In genomic region chr7:129987713-129988112, GRCm38 (mm10) we compare ENCODE assay signal across 26 mouse cellular contexts.
DNase-seq lines count a peak whose midpoint lies in the region; ATAC-seq and TF ChIP-seq lines count a peak whose summit lies in the region.
"Had no signal": no experiment of that assay in that cellular context is flagged by ENCODE, and none has a peak within 500 bp of the region (broad histone marks: within the 10 kb centered on the region; RNA-seq: fewer than 3 reads in every experiment).

No protein-coding gene starts in this region.

- H3K9me3 ChIP-seq in forebrain, embryonic 13.5 days (replicated peaks), result no peaks in the 10 kb centered on the region
- H3K9me3 ChIP-seq in forebrain, embryonic 12.5 days, result no peaks in the 10 kb centered on the region
- H3K9me3 ChIP-seq in lung, embryonic 16.5 days (ENCODE audit: control insufficient read depth, low read length), result no peaks in the 10 kb centered on the region
- H3K9me3 ChIP-seq: hindbrain, embryonic 12.5 days; kidney, embryonic 15.5 days; limb, embryonic 12.5 days; midbrain, embryonic 15.5 days; neural tube, embryonic 13.5 days had no signal

- H3K36me3 ChIP-seq in forebrain, embryonic 13.5 days (ENCODE audit: poor library complexity, severe bottlenecking), result no peaks in the 10 kb centered on the region
- no peaks in the 10 kb centered on the region for H3K36me3 ChIP-seq in forebrain, embryonic 12.5 days (replicated peaks)
- H3K36me3 ChIP-seq in lung, embryonic 16.5 days (ENCODE audit: control insufficient read depth, insufficient read depth, low read length), result no peaks in the 10 kb centered on the region
- H3K36me3 ChIP-seq: hindbrain, embryonic 12.5 days; kidney, embryonic 15.5 days; limb, embryonic 12.5 days; midbrain, embryonic 15.5 days; neural tube, embryonic 13.5 days had no signal

- peaks cover 12% of the 10 kb centered on the region for H3K4me1 ChIP-seq in forebrain, embryonic 13.5 days
- H3K4me1 ChIP-seq in forebrain, embryonic 12.5 days, result peaks cover 14% of the 10 kb centered on the region
- H3K4me1 ChIP-seq in lung, embryonic 16.5 days (replicated peaks; ENCODE audit: control insufficient read depth, insufficient read depth, low read length), result peaks cover 25% of the 10 kb centered on the region
- peaks cover 7% of the 10 kb centered on the region for H3K4me1 ChIP-seq in lung, adult 2 months (ENCODE audit: control insufficient read depth, insufficient read depth, low read length)

- H3K27me3 ChIP-seq in forebrain, embryonic 13.5 days, result no peaks in the 10 kb centered on the region
- no peaks in the 10 kb centered on the region for H3K27me3 ChIP-seq in forebrain, embryonic 12.5 days
- no peaks in the 10 kb centered on the region for H3K27me3 ChIP-seq in lung, embryonic 16.5 days (ENCODE audit: control insufficient read depth, insufficient read depth, low read depth, low read length)
- H3K27me3 ChIP-seq: hindbrain, embryonic 12.5 days; kidney, embryonic 15.5 days; limb, embryonic 12.5 days; midbrain, embryonic 15.5 days; neural tube, embryonic 13.5 days; Patski had no signal

- 46% methylated on average over 4 of the region's 4 CpGs for WGBS in forebrain, embryonic 13.5 days
- 57% methylated on average over 4 of the region's 4 CpGs for WGBS in forebrain, embryonic 12.5 days
- 42% methylated on average over 4 of the region's 4 CpGs for WGBS in lung, embryonic 16.5 days
- WGBS in lung, adult 2 months, result 39% methylated on average over 4 of the region's 4 CpGs

- DNase-seq in lung, adult 2 months, result no peak
- DNase-seq in brain, embryonic 14.5 days (ENCODE audit: low read depth), result peak; percentile 67
- DNase-seq in heart, adult 8-10 months (ENCODE audit: low spot score), result no peak
- no peak for DNase-seq in embryo, embryonic 9.5 days (ENCODE audit: extremely low spot score)
- DNase-seq: cerebellum, adult 8-10 months; gastrocnemius, postnatal 25 days; heart, adult 2 months; kidney, postnatal 36 days; layer of hippocampus, postnatal 36 days; liver, postnatal 0 days; retina, postnatal 1 day; right cerebral cortex, postnatal 25 days; spleen, adult 18-20 months; thymus, postnatal 36 days had no signal

- no peak overlapping the region for H3K9ac ChIP-seq in forebrain, embryonic 13.5 days
- no peak overlapping the region for H3K9ac ChIP-seq in forebrain, embryonic 12.5 days
- H3K9ac ChIP-seq in lung, embryonic 16.5 days (ENCODE audit: low read length), result no peak overlapping the region
- H3K9ac ChIP-seq: hindbrain, embryonic 12.5 days; kidney, embryonic 15.5 days; limb, embryonic 12.5 days; liver, postnatal 0 days; midbrain, embryonic 15.5 days; neural tube, embryonic 13.5 days had no signal

- no peak overlapping the region for H3K27ac ChIP-seq in forebrain, embryonic 13.5 days
- H3K27ac ChIP-seq in forebrain, embryonic 12.5 days, result no peak overlapping the region
- H3K27ac ChIP-seq in lung, embryonic 16.5 days (ENCODE audit: low read length), result 0 out of 2 replicates have a peak overlapping the region, but pooled peaks have one; percentile 1
- H3K27ac ChIP-seq: heart, adult 2 months; hindbrain, embryonic 12.5 days; kidney, embryonic 15.5 days; limb, embryonic 12.5 days; midbrain, embryonic 15.5 days; neural tube, embryonic 13.5 days had no signal

- no peak for TF ChIP-seq CTCF in lung, adult 2 months (IDR thresholded peaks at IDR 0.05; ENCODE audit: insufficient read depth, low read length)
- TF ChIP-seq CTCF in brain, embryonic 14.5 days (IDR thresholded peaks at IDR 0.05; ENCODE audit: borderline replicate concordance, extremely low read depth, insufficient read depth, insufficient read length), result no peak

- TF ChIP-seq POLR2A in lung, adult 2 months (IDR thresholded peaks at IDR 0.05; ENCODE audit: borderline replicate concordance, extremely low read depth, low read depth, low read length), result no peak
- no peak for TF ChIP-seq POLR2A in brain, embryonic 14.5 days (IDR thresholded peaks at IDR 0.05; ENCODE audit: borderline replicate concordance, extremely low read depth, insufficient read depth, insufficient read length, poor library complexity, severe bottlenecking)

- 0 out of 2 replicates have a peak, but pooled peaks have one; percentile 36 for ATAC-seq in forebrain, embryonic 13.5 days
- ATAC-seq in forebrain, embryonic 12.5 days (ENCODE audit: low FRiP score), result no peak
- no peak for ATAC-seq in lung, embryonic 16.5 days (ENCODE audit: low read depth)
- ATAC-seq: activated CD4-positive, CD25-positive, alpha-beta regulatory T cell, adult 4 months; intestine, postnatal 0 days; liver, postnatal 0 days; midbrain, embryonic 15.5 days; Patski had no signal

- H3K4me2 ChIP-seq in forebrain, embryonic 13.5 days, result no peak overlapping the region
- no peak overlapping the region for H3K4me2 ChIP-seq in forebrain, embryonic 12.5 days
- H3K4me2 ChIP-seq in lung, embryonic 16.5 days (ENCODE audit: low read depth, low read length), result 0 out of 2 replicates have a peak overlapping the region, but pooled peaks have one; percentile 7
- H3K4me2 ChIP-seq: hindbrain, embryonic 12.5 days; kidney, embryonic 15.5 days; limb, embryonic 12.5 days; liver, embryonic 11.5 days; midbrain, embryonic 15.5 days; neural tube, embryonic 13.5 days had no signal

- no peak overlapping the region for H3K4me3 ChIP-seq in forebrain, embryonic 13.5 days
- H3K4me3 ChIP-seq in forebrain, embryonic 12.5 days (replicated peaks), result no peak overlapping the region
- H3K4me3 ChIP-seq in lung, embryonic 16.5 days (ENCODE audit: low read length), result no peak overlapping the region
- H3K4me3 ChIP-seq in lung, adult 2 months (replicated peaks; ENCODE audit: extremely low read depth, low read depth, low read length), result no peak overlapping the region
- H3K4me3 ChIP-seq: heart, adult 2 months; hindbrain, embryonic 12.5 days; kidney, embryonic 15.5 days; limb, embryonic 12.5 days; midbrain, embryonic 15.5 days; neural tube, embryonic 13.5 days had no signal
